Mouse (Mus musculus) CH12F3 (cell line): Measurements from ENCODE around the gene Hspb6.

Experiments
- in situ Hi-C: fragments of 300-500 bp; cut with MboI; formaldehyde crosslinking; loops from 2 replicates; pipeline ENCODE4 v1.14.3; 2020; ENCODE audit warnings: low sequenced_read_pairs

The Hspb6 gene

DNA sequence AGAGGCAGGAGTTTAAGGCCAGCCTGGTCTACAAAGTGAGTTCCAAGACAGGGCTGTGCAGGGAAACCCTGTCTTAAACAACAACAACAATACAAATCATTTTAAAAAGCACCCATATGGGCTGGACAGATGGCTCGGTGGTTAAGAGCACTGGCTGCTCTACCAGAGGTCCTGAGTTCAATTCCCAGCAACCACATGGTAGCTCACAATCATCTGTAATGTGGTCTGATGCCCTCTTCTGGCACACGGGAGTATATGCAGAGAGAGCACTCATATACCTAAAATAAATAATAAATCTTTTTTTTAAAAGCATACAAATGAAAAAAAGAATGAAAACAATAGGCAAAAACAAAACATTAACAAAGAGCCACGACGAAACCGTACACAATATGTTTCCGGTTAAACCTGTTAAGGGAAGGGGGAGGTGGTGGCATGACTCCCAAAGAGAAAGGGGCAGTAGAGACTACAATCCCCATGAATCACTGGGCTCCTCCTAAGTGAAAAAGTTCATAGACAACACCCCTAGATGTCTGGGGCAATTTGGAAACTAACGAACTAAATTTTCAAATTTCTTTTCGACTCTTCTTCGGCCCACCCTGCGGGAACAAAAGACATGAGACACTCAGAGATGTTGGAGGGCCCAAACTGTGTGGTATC, 405 bp upstream of the Hspb6 start:
- in situ Hi-C loops = no loop called here

- in situ Hi-C loops = no loop called here
These were observed 1.1 kb downstream of the Hspb6 start for GRCm38 (mm10) chr7:30553021-30553589.

GRCm38 (mm10) chr7:30553810-30554584, 2.0 kb downstream of the Hspb6 start:
- in situ Hi-C loops = no loop called here

GRCm38 (mm10) chr7:30556894-30557536, 5.0 kb downstream of the Hspb6 start:
- in situ Hi-C loops = no loop called here

DNA sequence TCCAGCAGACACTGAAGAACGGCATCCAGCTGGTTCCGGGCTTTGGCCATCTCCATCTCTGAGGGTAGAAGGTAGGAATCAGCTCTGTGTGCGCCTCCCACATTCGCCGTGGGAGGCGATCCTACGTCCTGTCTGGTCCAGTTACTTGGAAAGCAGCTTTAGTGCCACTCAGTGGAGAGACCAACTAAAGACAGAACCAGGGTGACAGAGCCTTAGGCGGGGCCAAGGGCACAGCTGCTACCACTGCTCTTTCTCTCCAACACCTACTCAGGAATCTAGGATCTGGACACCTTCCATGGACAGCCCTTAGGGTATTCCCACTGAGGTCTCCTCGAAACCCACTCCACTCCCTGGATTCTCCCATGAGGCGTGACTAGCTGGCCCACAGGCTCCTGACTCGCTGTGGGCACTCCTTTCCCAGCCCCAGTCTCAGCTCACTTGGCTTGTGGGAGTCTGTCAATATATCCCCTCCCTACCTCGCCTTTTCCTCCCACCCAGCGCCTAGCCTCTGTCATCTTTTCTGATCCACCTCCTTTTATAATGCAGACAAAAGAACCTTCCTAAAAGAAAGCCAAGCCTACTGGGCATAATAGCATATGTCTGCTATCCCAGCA, 6.0 kb downstream of the Hspb6 start:
- in situ Hi-C loops = no loop called here

- in situ Hi-C loops = no loop called here
These were observed 6.9 kb downstream of the Hspb6 start for GRCm38 (mm10) chr7:30558656-30559442.

GRCm38 (mm10) chr7:30559443-30559954, 7.5 kb downstream of the Hspb6 start, which contains the start of gene Lin37:
Gene Lin37 (minus strand): TSS chr7:30559838.
- in situ Hi-C loops = no loop called here

GRCm38 (mm10) chr7:30560296-30560695, 8.3 kb downstream of the Hspb6 start:
- in situ Hi-C loops = no loop called here

- in situ Hi-C loops = no loop called here
These were observed 10.6 kb downstream of the Hspb6 start for GRCm38 (mm10) chr7:30562526-30563116.

- in situ Hi-C loops = no loop called here
These were observed 11.3 kb downstream of the Hspb6 start, which contains the start of the genes U2af1l4, Gm49396 and Psenen for GRCm38 (mm10) chr7:30563117-30563905. Gene U2af1l4 (plus strand): TSS chr7:30563301. Gene Gm49396 (plus strand): TSS chr7:30563344. Gene Psenen (minus strand): TSS chr7:30563627.

GRCm38 (mm10) chr7:30563906-30564280, 11.9 kb downstream of the Hspb6 start:
- in situ Hi-C loops = no loop called here

- in situ Hi-C loops = no loop called here
These were observed 13.1 kb downstream of the Hspb6 start, which contains the start of gene Igflr1 for GRCm38 (mm10) chr7:30564970-30565571. Gene Igflr1 (plus strand): TSS chr7:30565427.

- in situ Hi-C loops = no loop called here
These were observed 14.1 kb downstream of the Hspb6 start for GRCm38 (mm10) chr7:30566033-30566432.

GRCm38 (mm10) chr7:30567555-30567954, 15.6 kb downstream of the Hspb6 start:
- in situ Hi-C loops = no loop called here

DNA sequence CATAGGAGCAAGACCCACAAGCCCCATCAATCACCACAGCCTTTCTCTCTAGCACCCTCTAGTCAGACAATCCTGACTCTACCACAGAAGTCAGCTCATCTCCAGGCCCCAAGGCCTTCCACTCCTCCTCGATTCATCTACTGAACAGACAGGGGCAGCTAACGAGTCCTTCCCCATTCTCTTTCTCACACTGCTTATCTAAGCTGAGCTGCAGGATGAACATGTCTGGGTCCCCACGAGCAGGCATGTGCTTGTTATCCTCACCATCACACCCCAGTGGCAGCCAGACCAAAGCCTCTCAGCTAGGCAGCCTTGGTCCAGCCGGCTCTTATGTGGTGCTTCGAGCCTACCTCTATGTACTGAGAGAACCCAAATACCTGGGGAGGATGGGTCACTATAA, 20.4 kb downstream of the Hspb6 start:
- in situ Hi-C loops = no loop called here

DNA sequence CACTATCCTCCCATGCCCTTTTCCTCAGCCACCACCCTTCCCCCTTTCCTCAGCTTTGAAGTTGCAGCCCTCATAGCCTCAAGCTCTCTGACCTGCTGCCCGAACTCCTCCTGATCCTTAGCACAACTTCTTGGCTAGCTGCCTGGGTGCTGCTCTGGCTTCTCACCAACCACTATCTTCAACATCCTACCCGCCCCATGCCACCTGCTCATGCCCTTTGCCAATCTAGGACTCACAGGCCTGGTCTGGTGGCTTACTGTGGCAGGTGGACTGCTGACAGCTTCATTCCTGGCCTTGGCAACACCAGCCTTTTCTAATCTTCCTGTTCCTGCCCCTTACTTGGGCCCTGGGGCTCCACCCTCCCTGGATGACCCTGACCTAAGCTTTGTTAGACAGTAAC, 21.0 kb downstream of the Hspb6 start:
- in situ Hi-C loops = no loop called here

GRCm38 (mm10) chr7:30579950-30580349, 28.0 kb downstream of the Hspb6 start:
- in situ Hi-C loops = no loop called here

- in situ Hi-C loops = no loop called here
These were observed 29.6 kb downstream of the Hspb6 start for GRCm38 (mm10) chr7:30581547-30581946.
